Mouse (Mus musculus) adrenal gland, adult 18-20 months (tissue): Measurements from ENCODE around the gene Olfr692. TPM values are rescaled to one million over a fixed set of nuclear protein-coding genes. Genes with fewer than 3 reads are reported as not detected.
"Not testable (repeated sequence)": the region's sequence is repeated elsewhere in the genome, so short reads cannot be mapped to it uniquely, and the experiment has no call there.

Source experiments
- DNase-seq, 2 experiments: peaks; one replicate each; pipeline ENCODE4 v3.0.0; 2021 to 2022; ENCODE audit warnings: low spot score in 2 of 2
- long read RNA-seq, 2 experiments: library from polyadenylated mRNA; stranded (forward); transcript quantifications; one replicate each; pipeline ENCODE4 v2.0.0; 2021
- total RNA-seq, 2 experiments: library from RNA; stranded (reverse); gene quantifications; 1 replicate in 1 of 2; 2 replicates in 1 of 2; pipeline ENCODE4 v1.2.3; 2021

The Olfr692 gene
- not detected for total RNA-seq
- long read RNA-seq, experiment 1, result 0 reads
- long read RNA-seq, experiment 2, result 0 reads

- DNase-seq, result no peak
These were observed at the start of gene Olfr692 for GRCm38 (mm10) chr7:105367930-105368329. Gene Olfr692, plus strand, starts transcription at chr7:105368230.

- DNase-seq, result no peak
These were observed 42.7 kb upstream of the Olfr692 start for GRCm38 (mm10) chr7:105325302-105325701.

- DNase-seq, result no peak
These were observed 34.0 kb upstream of the Olfr692 start, which contains the start of gene Olfr690 for GRCm38 (mm10) chr7:105334004-105334403. Gene Olfr690, minus strand, starts transcription at chr7:105334104.

- DNase-seq, result no peak
These were observed 25.9 kb upstream of the Olfr692 start, which contains the start of gene Olfr691 for GRCm38 (mm10) chr7:105342170-105342569. Gene Olfr691, minus strand, starts transcription at chr7:105342270.

- DNase-seq, result no peak
These were observed 25.3 kb upstream of the Olfr692 start for GRCm38 (mm10) chr7:105342752-105343151.

GRCm38 (mm10) chr7:105356064-105356463 lies 12.0 kb upstream of the Olfr692 start:
- not testable (repeated sequence) for DNase-seq

- DNase-seq, result not testable (repeated sequence)
These were observed 11.5 kb upstream of the Olfr692 start for GRCm38 (mm10) chr7:105356487-105356886.

- no peak for DNase-seq
These were observed 6.3 kb upstream of the Olfr692 start for GRCm38 (mm10) chr7:105361713-105362112.

- no peak for DNase-seq
These were observed 762 bp upstream of the Olfr692 start for GRCm38 (mm10) chr7:105367268-105367667.

GRCm38 (mm10) chr7:105368521-105368920 lies 491 bp downstream of the Olfr692 start:
- DNase-seq, result no peak

GRCm38 (mm10) chr7:105372912-105373311 lies 4.9 kb downstream of the Olfr692 start:
- DNase-seq, result no peak

- no peak for DNase-seq
These were observed 5.5 kb downstream of the Olfr692 start for GRCm38 (mm10) chr7:105373509-105373908.

GRCm38 (mm10) chr7:105373976-105374375 lies 5.9 kb downstream of the Olfr692 start:
- DNase-seq, result no peak

GRCm38 (mm10) chr7:105374866-105375265 lies 6.8 kb downstream of the Olfr692 start, which contains the start of gene Gm5901:
Gene Gm5901, plus strand, starts transcription at chr7:105375038.
- DNase-seq, result no peak

- DNase-seq, result no peak
These were observed 12.3 kb downstream of the Olfr692 start for GRCm38 (mm10) chr7:105380329-105380728.

- no peak for DNase-seq
These were observed 19.7 kb downstream of the Olfr692 start for GRCm38 (mm10) chr7:105387696-105388095.

GRCm38 (mm10) chr7:105390236-105390635 lies 22.2 kb downstream of the Olfr692 start:
- no peak for DNase-seq

GRCm38 (mm10) chr7:105394606-105395005 lies 26.6 kb downstream of the Olfr692 start:
- no peak for DNase-seq

- DNase-seq, result no peak
These were observed 27.2 kb downstream of the Olfr692 start for GRCm38 (mm10) chr7:105395131-105395820.

GRCm38 (mm10) chr7:105396126-105396525 lies 28.1 kb downstream of the Olfr692 start:
- DNase-seq, result no peak

- no peak for DNase-seq
These were observed 31.3 kb downstream of the Olfr692 start for GRCm38 (mm10) chr7:105399058-105399934.
